Mouse (Mus musculus) thymus, adult 2 months (tissue): Measurements from ENCODE around the gene Fam107b.

Experiments used
- CTCF ChIP-seq: fragments of 200-500 bp; IDR thresholded peaks from 2 replicates; pipeline ENCODE4 v1.5.1; 2012; ENCODE audit warnings: mild to moderate bottlenecking, control low read depth, low read length, moderate library complexity, borderline replicate concordance; ENCODE audit not compliant: control insufficient read depth, poor library complexity, insufficient read depth; ENCODE audit errors: extremely low read depth
- POLR2A ChIP-seq: fragments of 200-500 bp; IDR thresholded peaks from 2 replicates; pipeline ENCODE4 v1.6.1; 2012; ENCODE audit warnings: mild to moderate bottlenecking, low read length, control low read depth, moderate library complexity; ENCODE audit not compliant: control insufficient read depth, poor library complexity, insufficient read depth; ENCODE audit errors: extremely low read depth

GRCm38 (mm10) chr2:3753749-3754148 is 183.5 kb downstream of the Fam107b start:
- no peak for TF ChIP-seq CTCF
- no peak for TF ChIP-seq POLR2A
